Mouse (Mus musculus) CH12.LX (cell line): Measurements from ENCODE around the gene Mgat5. TPM values are rescaled to one million over a fixed set of nuclear protein-coding genes. Genes with fewer than 3 reads are reported as not detected.

Experiments used
- DNase-seq: peaks from one replicate; pipeline ENCODE4 v3.0.0-alpha.2; 2013; ENCODE audit errors: extremely low read depth
- H3K27ac ChIP-seq: 2 replicates; pipeline ENCODE4 v1.5.1; 2012; ENCODE audit warnings: low read depth, mild to moderate bottlenecking, control low read depth, moderate library complexity; ENCODE audit not compliant: insufficient read depth
- H3K27me3 ChIP-seq: replicated peaks from 2 replicates; pipeline ENCODE3; 2012; ENCODE audit warnings: inconsistent platforms
- H3K36me3 ChIP-seq, 2 experiments: replicated peaks in 1 of 2; 2 replicates each; pipeline versions ENCODE3 to v1.6.1; 2012; ENCODE audit warnings: inconsistent platforms in 1 of 2, low read length in 1 of 2, mild to moderate bottlenecking in 1 of 2, mixed read lengths in 1 of 2, moderate library complexity in 1 of 2; ENCODE audit not compliant: control insufficient read depth in 1 of 2, insufficient read depth in 1 of 2
- H3K4me1 ChIP-seq, 2 experiments: 2 replicates each; pipeline ENCODE4 v1.6.1; 2012; ENCODE audit warnings: inconsistent platforms in 1 of 2, moderate library complexity in 1 of 2; ENCODE audit not compliant: insufficient read depth in 2 of 2, control insufficient read depth in 1 of 2
- H3K4me2 ChIP-seq: 2 replicates; pipeline ENCODE4 v1.6.1; 2012; ENCODE audit warnings: low read depth, mild to moderate bottlenecking, control low read depth; ENCODE audit not compliant: poor library complexity, insufficient read depth, severe bottlenecking
- H3K4me3 ChIP-seq, 3 experiments: fragments of 150-350 bp in 1 of 3; sonication (generic) in 1 of 3; replicated peaks in 1 of 3; 2 replicates each; pipeline versions ENCODE3 to v1.5.1; 2011 to 2012; ENCODE audit warnings: low read depth in 2 of 3, low read length in 2 of 3, mild to moderate bottlenecking in 2 of 3, moderate library complexity in 2 of 3, control low read depth in 1 of 3, improper control_type of control experiment in 1 of 3, inconsistent platforms in 1 of 3, mixed read lengths in 1 of 3; ENCODE audit not compliant: poor library complexity in 1 of 3
- H3K79me2 ChIP-seq: replicated peaks from 2 replicates; pipeline ENCODE4 v1.6.1; 2012; ENCODE audit warnings: mild to moderate bottlenecking, moderate library complexity; ENCODE audit not compliant: control insufficient read depth, poor library complexity, insufficient read depth, severe bottlenecking; ENCODE audit errors: extremely low read depth
- H3K9ac ChIP-seq: 2 replicates; pipeline ENCODE4 v1.6.1; 2012; ENCODE audit warnings: low read depth, mild to moderate bottlenecking, control low read depth, moderate library complexity; ENCODE audit not compliant: insufficient read depth
- H3K9me3 ChIP-seq: replicated peaks from 2 replicates; pipeline ENCODE3; 2012; ENCODE audit warnings: low read length, inconsistent platforms, mixed read lengths
- BHLHE40 ChIP-seq: IDR thresholded peaks from 2 replicates; pipeline ENCODE4 v1.6.1; 2011; ENCODE audit warnings: mild to moderate bottlenecking, low read depth, low read length, improper control_type of control experiment
- ELF1 ChIP-seq: IDR thresholded peaks from 2 replicates; pipeline ENCODE4 v1.6.1; 2014; ENCODE audit warnings: low read depth, mild to moderate bottlenecking, inconsistent platforms, low read length, improper control_type of control experiment
- EP300 ChIP-seq: IDR thresholded peaks from 2 replicates; pipeline ENCODE4 v1.6.1; 2011; ENCODE audit warnings: low read length, improper control_type of control experiment
- ETS1 ChIP-seq: conservative IDR thresholded peaks from 2 replicates; pipeline ENCODE4 v1.6.1; 2012; ENCODE audit warnings: low read depth, mild to moderate bottlenecking, inconsistent platforms, low read length, improper control_type of control experiment, moderate library complexity
- GABPA ChIP-seq: IDR thresholded peaks from 2 replicates; pipeline ENCODE4 v1.6.1; 2012; ENCODE audit warnings: low read depth, low read length, improper control_type of control experiment, inconsistent platforms; ENCODE audit not compliant: insufficient replicate concordance
- HCFC1 ChIP-seq: IDR thresholded peaks from 2 replicates; pipeline ENCODE4 v1.6.1; 2012; ENCODE audit warnings: low read depth, mild to moderate bottlenecking, inconsistent platforms, low read length, improper control_type of control experiment
- IRF4 ChIP-seq: IDR thresholded peaks from 2 replicates; pipeline ENCODE4 v1.6.1; 2014; ENCODE audit warnings: low read depth, mild to moderate bottlenecking, inconsistent platforms, low read length, improper control_type of control experiment
- KAT2A ChIP-seq: IDR thresholded peaks from 2 replicates; pipeline ENCODE4 v1.6.1; 2012; ENCODE audit warnings: low read length, improper control_type of control experiment, inconsistent platforms; ENCODE audit not compliant: insufficient replicate concordance
- MAZ ChIP-seq: IDR thresholded peaks from 2 replicates; pipeline ENCODE4 v1.6.1; 2012; ENCODE audit warnings: low read depth, mild to moderate bottlenecking, inconsistent platforms, low read length, improper control_type of control experiment, moderate library complexity
- MEF2A ChIP-seq: IDR thresholded peaks from 2 replicates; pipeline ENCODE4 v1.6.1; 2014; ENCODE audit warnings: low read depth, mild to moderate bottlenecking, inconsistent platforms, low read length, improper control_type of control experiment, borderline replicate concordance
- MXI1 ChIP-seq: IDR thresholded peaks from 2 replicates; pipeline ENCODE4 v1.6.1; 2011; ENCODE audit warnings: mild to moderate bottlenecking, low read depth, low read length, improper control_type of control experiment
- MYC ChIP-seq: IDR thresholded peaks from 2 replicates; pipeline ENCODE4 v1.6.1; 2011; ENCODE audit warnings: low read depth, mild to moderate bottlenecking, improper control_type of control experiment, low read length
- NRF1 ChIP-seq: IDR thresholded peaks from 2 replicates; pipeline ENCODE4 v1.6.1; 2014; ENCODE audit warnings: low read depth, mild to moderate bottlenecking, inconsistent platforms, low read length, improper control_type of control experiment, moderate library complexity
- RAD21 ChIP-seq: IDR thresholded peaks from 2 replicates; pipeline ENCODE4 v1.6.1; 2011; ENCODE audit warnings: low read depth, mild to moderate bottlenecking, low read length, improper control_type of control experiment, moderate library complexity
- SIN3A ChIP-seq: IDR thresholded peaks from 2 replicates; pipeline ENCODE4 v1.6.1; 2012; ENCODE audit warnings: low read length, improper control_type of control experiment, inconsistent platforms
- SMC3 ChIP-seq: IDR thresholded peaks from 2 replicates; pipeline ENCODE4 v1.6.1; 2011; ENCODE audit warnings: low read depth, low read length, improper control_type of control experiment
- TCF12 ChIP-seq: IDR thresholded peaks from 2 replicates; pipeline ENCODE4 v1.6.1; 2014; ENCODE audit warnings: low read depth, mild to moderate bottlenecking, inconsistent platforms, low read length, improper control_type of control experiment
- ZKSCAN1 ChIP-seq: IDR thresholded peaks from 2 replicates; pipeline ENCODE4 v1.6.1; 2012; ENCODE audit warnings: low read depth, inconsistent platforms, low read length, improper control_type of control experiment, borderline replicate concordance
- ZMIZ1 ChIP-seq: IDR thresholded peaks from 2 replicates; pipeline ENCODE4 v1.6.1; 2012; ENCODE audit warnings: low read depth, mild to moderate bottlenecking, inconsistent platforms, low read length, improper control_type of control experiment
- dilution Hi-C: fragments of 300-500 bp; cut with MboI; formaldehyde crosslinking; loops from 2 replicates; pipeline ENCODE4 v1.14.3; 2020; ENCODE audit warnings: low sequenced_read_pairs; ENCODE audit not compliant: extremely low pct_unique_long_range_greater_than_20kb, extremely low pct_ligation_motif_present
- in situ Hi-C: fragments of 300-500 bp; cut with MboI; formaldehyde crosslinking; loops from 3 replicates; pipeline ENCODE4 v1.14.3; 2019; ENCODE audit warnings: low sequenced_read_pairs, low pct_ligation_motif_present, low pct_unique_long_range_greater_than_20kb, mixed read lengths
- polyA plus RNA-seq: library from polyadenylated mRNA; unstranded; fragments of >175 nt; gene quantifications from 2 replicates; pipeline ENCODE4 v1.2.1, GENCODE M21; 2012; ENCODE audit warnings: low read depth; ENCODE audit not compliant: insufficient read length
- total RNA-seq, 2 experiments: library from RNA; depleted of rRNA; stranded (reverse); fragments of 300-350 nt in 1 of 2; fragments of >200 nt in 1 of 2; gene quantifications; 2 replicates each; pipeline ENCODE4 v1.2.3; 2012 to 2014

Mgat5 gene
- total and polyA plus RNA-seq, 3 experiments, result 5.9 to 8.8 (median 6.6) TPM

DNA sequence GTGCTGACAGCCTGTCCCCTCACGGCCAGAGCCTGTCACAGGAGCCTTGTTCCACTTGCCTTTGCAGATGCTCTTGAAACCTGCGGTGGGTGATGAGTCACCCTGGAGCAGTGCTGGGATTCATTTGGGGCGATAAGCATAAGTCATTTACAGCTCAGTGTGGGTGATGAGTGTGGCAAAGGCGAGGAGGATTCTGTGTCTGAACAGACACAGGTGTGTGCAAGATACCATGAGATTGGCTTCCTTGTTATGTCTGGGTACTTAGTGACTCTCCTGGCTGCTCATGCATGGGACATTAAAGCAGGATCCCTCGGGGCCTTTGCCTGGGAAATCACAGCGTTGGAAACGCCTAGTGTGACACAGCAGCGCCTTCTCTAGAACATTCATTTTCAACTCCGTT lies 256.2 kb downstream of the Mgat5 start:
- H3K9me3 ChIP-seq, result no peaks in the 10 kb centered on the region
- TF ChIP-seq IRF4, result no peak
- TF ChIP-seq HCFC1, result no peak
- peak; percentile 27; the same call in 1 of the 2 replicates for TF ChIP-seq EP300
- TF ChIP-seq ETS1, result 0 out of 2 replicates have a peak, but pooled peaks have one; percentile 11
- TF ChIP-seq MAZ, result no peak
- no peak for TF ChIP-seq MXI1
- no peak for TF ChIP-seq SMC3
- no peak overlapping the region for H3K4me3 ChIP-seq
- peak; percentile 64 for DNase-seq
- no peak overlapping the region for H3K4me2 ChIP-seq
- H3K9ac ChIP-seq, result no peak overlapping the region
- no peaks in the 10 kb centered on the region for H3K79me2 ChIP-seq
- dilution Hi-C loops, result no loop called here
- peaks cover 0 to 52% of the 10 kb centered on the region in 2 experiments for H3K36me3 ChIP-seq
- H3K4me1 ChIP-seq, result peaks cover 0 to 39% of the 10 kb centered on the region in 2 experiments; a peak in 3 of 4 replicates
- in situ Hi-C loops, result loop anchor here (5.0 kb wide), 1 partner anchor 259 kb away; no protein-coding TSS in a partner anchor
- no peaks in the 10 kb centered on the region for H3K27me3 ChIP-seq
- no peak overlapping the region for H3K27ac ChIP-seq

DNA sequence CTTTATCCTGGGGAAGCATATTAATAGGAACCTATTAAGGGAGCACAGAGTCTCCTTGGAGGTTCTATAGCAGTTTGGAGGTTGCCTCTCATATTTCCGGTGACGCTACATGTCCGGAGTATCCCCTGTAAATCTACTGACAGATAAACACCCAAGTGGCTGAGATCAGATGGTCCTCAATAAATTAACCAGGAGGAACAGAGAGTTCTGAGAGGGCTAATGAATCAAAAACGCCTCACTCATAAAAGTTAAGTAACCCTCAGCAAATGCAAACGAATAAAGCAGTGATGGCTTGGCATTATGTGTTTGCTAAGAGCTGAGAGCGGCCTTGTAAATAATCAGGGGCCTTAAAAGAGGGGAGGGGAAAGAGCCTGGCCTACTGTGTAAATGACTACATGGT lies 259.2 kb downstream of the Mgat5 start:
- dilution Hi-C loops (no loop called here), in situ Hi-C loops (loop anchor here (5.0 kb wide), 1 partner anchor 262 kb away; no protein-coding TSS in a partner anchor)
- DNase-seq, result no peak
- no peaks in the 10 kb centered on the region for H3K9me3 ChIP-seq
- no peaks in the 10 kb centered on the region for H3K27me3 ChIP-seq
- H3K4me2 ChIP-seq, result no peak overlapping the region
- TF ChIP-seq RAD21 (no peak), IRF4 (no peak), GABPA (no peak), MYC (no peak), KAT2A (no peak), ELF1 (no peak)
- H3K9ac ChIP-seq, result no peak overlapping the region
- peaks cover 0 to 32% of the 10 kb centered on the region in 2 experiments; a peak in 3 of 4 replicates for H3K4me1 ChIP-seq
- H3K36me3 ChIP-seq, result peaks cover 0 to 48% of the 10 kb centered on the region in 2 experiments
- H3K79me2 ChIP-seq, result no peaks in the 10 kb centered on the region
- H3K4me3 ChIP-seq, result no peak overlapping the region
- no peak overlapping the region for H3K27ac ChIP-seq

DNA sequence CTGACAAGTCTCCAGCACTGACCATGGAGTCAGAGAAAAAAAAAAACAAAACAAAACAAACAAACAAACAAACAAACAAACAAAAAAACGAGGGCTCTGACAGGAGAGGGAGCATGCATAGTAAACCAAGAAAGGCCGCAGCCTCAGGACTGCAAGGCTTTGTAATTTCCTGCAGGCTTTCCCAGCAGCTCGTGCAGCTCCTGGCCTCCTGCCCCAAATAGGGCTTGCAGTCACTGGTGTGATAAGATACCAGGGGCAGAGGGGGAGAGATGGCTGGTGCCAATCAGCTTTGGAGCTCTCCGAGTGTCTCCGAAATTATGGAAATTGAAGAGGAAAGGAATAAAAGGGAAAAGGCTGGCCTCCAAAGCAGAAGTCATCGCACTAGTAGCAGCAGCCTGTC lies 260.5 kb downstream of the Mgat5 start:
- in situ Hi-C loops (no loop called here), dilution Hi-C loops (no loop called here)
- no peak for DNase-seq
- Histone ChIP-seq H3K27ac (no peak overlapping the region), H3K9ac (no peak overlapping the region), H3K79me2 (no peaks in the 10 kb centered on the region), H3K9me3 (no peaks in the 10 kb centered on the region), H3K4me1 (peaks cover 0 to 33% of the 10 kb centered on the region in 2 experiments; a peak in 3 of 4 replicates), H3K36me3 (peaks cover 0 to 52% of the 10 kb centered on the region in 2 experiments), H3K4me3 (no peak overlapping the region), H3K27me3 (no peaks in the 10 kb centered on the region), H3K4me2 (no peak overlapping the region)
- TF ChIP-seq BHLHE40 (no peak), MEF2A (no peak), NRF1 (no peak), ZKSCAN1 (no peak), IRF4 (no peak), ZMIZ1 (no peak), SIN3A (no peak), TCF12 (no peak)
